Mouse (Mus musculus) hindbrain, embryonic 10.5 days (tissue): Measurements from ENCODE around the gene Nos1. TPM values are rescaled to one million over a fixed set of nuclear protein-coding genes. Genes with fewer than 3 reads are reported as not detected.
A peak's percentile ranks its signal among the peaks of the same experiment; 100 is the strongest.

Experiments
- DNase-seq: peaks from one replicate; pipeline ENCODE4 v3.0.0-alpha.2; 2017; ENCODE audit warnings: low spot score
- H3K27ac ChIP-seq: fragments of 300-500 bp; sonication (generic); 2 replicates; pipeline ENCODE4 v1.5.1; 2016; ENCODE audit warnings: mild to moderate bottlenecking, moderate library complexity
- H3K27me3 ChIP-seq: fragments of 300-500 bp; sonication (generic); 2 replicates; pipeline ENCODE4 v1.6.1; 2016; ENCODE audit warnings: mild to moderate bottlenecking; ENCODE audit not compliant: poor library complexity, insufficient read depth, severe bottlenecking
- H3K36me3 ChIP-seq: fragments of 300-500 bp; sonication (generic); 2 replicates; pipeline ENCODE4 v1.6.1; 2016; ENCODE audit warnings: mild to moderate bottlenecking, moderate library complexity
- H3K4me1 ChIP-seq: fragments of 300-500 bp; sonication (generic); replicated peaks from 2 replicates; pipeline ENCODE4 v1.6.1; 2016; ENCODE audit warnings: mild to moderate bottlenecking
- H3K4me3 ChIP-seq: fragments of 300-500 bp; sonication (generic); 2 replicates; pipeline ENCODE4 v1.5.1; 2016; ENCODE audit warnings: mild to moderate bottlenecking, moderate library complexity
- H3K9me3 ChIP-seq: fragments of 300-500 bp; sonication (generic); 2 replicates; pipeline ENCODE4 v1.6.1; 2016; ENCODE audit warnings: mild to moderate bottlenecking, moderate library complexity
- WGBS: fragments of 180-500 bp; shearing (Covaris S2); methylation state at CpG from one replicate; pipeline ENCODE4 v1.1.7; 2016; 5-methylcytosine and 5-hydroxymethylcytosine counted together
- polyA plus RNA-seq: library from polyadenylated mRNA; unstranded; fragments of >200 nt; fragmentation: Nextera tagmentation; extraction: Ambion mirVana; gene quantifications from 2 replicates; pipeline ENCODE4 v1.2.1, GENCODE M21; 2016

Nos1 gene
- polyA plus RNA-seq: 0.33 and 0.45 TPM in 2 replicates

GRCm38 (mm10) chr5:117780681-117781080, at the start of gene Nos1:
TSS of gene Nos1 (plus strand) at chr5:117781032.
- peak; percentile 35 for DNase-seq
- WGBS: 24% methylated on average over 10 of the region's 10 CpGs
- Histone ChIP-seq H3K4me3 (no peak within 1 kb of the TSS), H3K36me3 (no peaks in the 10 kb centered on the region), H3K27me3 (no peaks in the 10 kb centered on the region), H3K9me3 (no peaks in the 10 kb centered on the region), H3K4me1 (peaks cover 13% of the 10 kb centered on the region), H3K27ac (peak within 1 kb of the TSS; percentile 80)

DNA sequence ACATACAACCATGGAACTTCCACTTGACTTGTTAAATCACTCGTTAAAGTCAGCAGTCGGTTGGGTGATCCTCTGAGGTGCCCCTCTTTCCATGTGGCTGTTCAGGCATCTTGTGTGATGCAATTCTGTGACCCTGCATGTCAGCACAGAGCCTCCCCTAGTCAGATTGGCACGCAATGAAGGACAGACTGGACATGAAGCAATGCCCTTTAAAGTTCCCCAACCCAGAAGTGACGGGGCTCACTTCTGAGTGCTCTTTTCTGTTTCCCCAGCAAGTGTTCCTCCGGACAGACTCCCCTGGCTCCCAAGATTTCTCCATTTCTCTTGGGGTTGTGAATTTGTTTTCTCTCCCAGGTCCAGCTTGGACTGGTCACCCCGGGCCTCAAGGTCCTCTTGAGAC, 49.5 kb upstream of the Nos1 start:
- Histone ChIP-seq H3K9me3 (no peaks in the 10 kb centered on the region), H3K4me1 (peaks cover 15% of the 10 kb centered on the region), H3K36me3 (no peaks in the 10 kb centered on the region), H3K27ac (peak overlapping the region; percentile 56), H3K4me3 (no peak overlapping the region), H3K27me3 (no peaks in the 10 kb centered on the region)
- WGBS: 50% methylated on average over 6 of the region's 6 CpGs
- DNase-seq: no peak

DNA sequence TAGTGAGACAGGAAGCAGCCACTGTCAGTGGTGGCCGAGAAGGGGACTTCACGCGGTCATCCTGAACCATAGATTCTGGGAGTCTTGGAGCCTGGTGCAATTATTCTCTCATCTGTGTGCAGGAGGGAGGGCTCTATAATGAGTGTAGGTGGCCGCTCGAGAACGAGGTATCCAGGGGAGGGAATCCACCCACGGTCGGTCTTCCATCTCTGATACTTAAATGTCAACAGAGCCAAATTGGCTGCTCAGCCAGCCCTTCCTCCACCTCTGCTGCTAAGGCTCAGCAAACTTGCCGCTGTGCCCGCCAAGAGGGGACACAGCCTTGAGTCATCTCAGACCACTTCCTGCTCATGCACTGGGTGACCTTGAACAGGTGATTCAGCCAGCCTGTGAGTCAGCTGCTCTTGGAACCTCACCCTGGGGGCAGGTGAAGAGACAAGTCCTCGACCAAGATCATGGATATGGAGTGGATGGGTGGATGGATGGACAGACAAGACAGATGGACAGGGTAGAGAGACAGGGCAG, 36.1 kb upstream of the Nos1 start:
- no peak overlapping the region for H3K27ac ChIP-seq
- WGBS: 83% methylated on average over 11 of the region's 11 CpGs
- no peaks in the 10 kb centered on the region for H3K27me3 ChIP-seq
- H3K4me1 ChIP-seq: peaks cover 23% of the 10 kb centered on the region
- H3K4me3 ChIP-seq: no peak overlapping the region
- no peaks in the 10 kb centered on the region for H3K36me3 ChIP-seq
- no peaks in the 10 kb centered on the region for H3K9me3 ChIP-seq
- DNase-seq: no peak

DNA sequence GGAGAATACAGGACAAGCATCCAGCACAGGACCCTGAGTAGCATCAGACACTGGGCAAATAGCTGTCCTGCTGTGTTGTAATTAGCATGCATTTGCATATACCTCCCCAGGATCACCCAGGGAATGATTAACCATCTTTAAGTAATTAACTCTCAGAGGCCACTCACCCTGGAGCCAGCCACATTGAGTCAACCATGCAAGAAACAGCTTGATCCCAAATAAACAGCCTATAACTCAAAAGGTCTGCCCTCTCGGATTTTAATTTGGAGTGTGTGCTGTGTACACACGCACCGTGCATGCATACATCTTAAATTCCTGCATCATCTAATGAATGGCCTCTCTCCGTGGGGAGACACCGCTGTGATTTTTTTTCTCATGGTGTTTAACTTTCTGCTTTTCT, 31.5 kb upstream of the Nos1 start:
- Histone ChIP-seq H3K27me3 (no peaks in the 10 kb centered on the region), H3K36me3 (no peaks in the 10 kb centered on the region), H3K4me3 (no peak overlapping the region), H3K9me3 (no peaks in the 10 kb centered on the region), H3K27ac (no peak overlapping the region), H3K4me1 (peaks cover 20% of the 10 kb centered on the region)
- DNase-seq: no peak
- WGBS: 34% methylated on average over 5 of the region's 5 CpGs

DNA sequence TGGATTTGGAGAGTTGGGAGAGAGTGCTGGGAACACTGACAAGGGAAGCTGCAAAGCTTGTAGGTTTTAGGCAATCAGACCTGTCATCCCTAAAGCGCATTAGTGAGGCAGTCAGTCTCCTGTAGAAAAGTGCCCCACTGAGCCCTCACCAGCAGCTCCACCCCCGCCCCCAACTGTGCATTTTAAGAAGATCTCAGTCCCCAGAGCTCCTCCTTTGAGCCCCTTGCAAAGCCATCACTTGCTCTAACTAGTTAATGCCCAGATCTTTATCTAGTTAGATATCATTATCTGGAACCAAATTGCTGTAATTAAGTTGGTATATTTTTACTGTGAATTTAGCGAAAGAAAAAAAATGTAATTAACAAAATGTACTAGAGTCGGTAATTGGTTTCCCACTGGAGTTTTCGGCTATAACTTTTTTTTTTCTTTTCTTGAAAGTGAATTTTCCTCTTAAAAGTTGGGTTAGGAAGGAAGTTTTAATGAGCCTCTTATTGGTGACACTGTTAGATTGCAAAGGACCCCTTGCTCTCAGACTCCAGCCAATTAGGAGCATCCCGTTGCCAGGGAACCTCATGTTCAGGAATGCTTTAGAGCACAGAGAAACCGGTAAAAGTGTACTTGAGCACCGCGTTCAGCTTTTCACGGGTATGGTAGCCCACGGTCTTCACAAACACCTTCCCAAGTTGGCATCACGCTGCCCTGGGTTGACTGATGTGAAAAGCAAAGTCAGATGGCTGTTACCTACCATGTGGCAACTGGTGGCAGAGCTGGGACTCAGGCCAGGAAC, 22.9 kb upstream of the Nos1 start:
- 29% methylated on average over 12 of the region's 12 CpGs for WGBS
- DNase-seq: no peak
- Histone ChIP-seq H3K36me3 (peaks cover 5% of the 10 kb centered on the region; the same call in 1 of the 2 replicates), H3K27ac (no peak overlapping the region), H3K9me3 (peaks cover 5% of the 10 kb centered on the region), H3K4me1 (peaks cover 13% of the 10 kb centered on the region), H3K4me3 (no peak overlapping the region), H3K27me3 (peaks cover 3% of the 10 kb centered on the region; the same call in 1 of the 2 replicates)

DNA sequence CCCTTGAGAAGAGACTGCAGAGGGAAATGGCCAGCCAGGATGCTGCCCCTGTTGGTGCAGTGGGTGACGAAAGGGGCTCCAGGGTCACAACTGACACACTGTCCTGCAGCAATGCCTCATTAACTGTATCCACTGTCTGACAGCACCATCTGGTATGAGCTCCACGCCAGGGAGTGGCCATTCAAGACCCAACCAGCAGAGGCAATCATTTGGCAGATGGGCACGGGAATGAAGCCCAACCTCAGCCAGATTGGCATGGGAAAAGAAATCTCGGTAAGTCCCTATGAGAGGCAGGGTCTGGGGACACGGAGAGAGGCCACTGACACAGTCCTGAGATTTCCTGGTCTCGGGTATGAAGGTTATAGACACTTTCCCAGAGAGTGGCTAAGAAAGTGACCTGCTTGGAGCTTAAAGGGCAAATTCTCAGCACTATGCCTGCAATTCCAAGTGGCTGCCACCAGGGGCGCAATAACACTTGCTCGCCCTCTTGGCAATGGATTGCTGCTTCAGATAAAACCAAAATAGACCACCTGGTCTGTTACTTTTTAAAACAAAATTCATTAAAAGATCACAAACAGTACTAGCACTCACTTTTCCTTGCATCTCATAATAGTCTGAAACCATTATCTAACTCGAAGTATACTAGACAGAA, 19.5 kb upstream of the Nos1 start:
- Histone ChIP-seq H3K27ac (no peak overlapping the region), H3K36me3 (peaks cover 5% of the 10 kb centered on the region; the same call in 1 of the 2 replicates), H3K27me3 (peaks cover 3% of the 10 kb centered on the region; the same call in 1 of the 2 replicates), H3K4me1 (peaks cover 14% of the 10 kb centered on the region), H3K9me3 (peaks cover 5% of the 10 kb centered on the region), H3K4me3 (no peak overlapping the region)
- no peak for DNase-seq
- 72% methylated on average over 9 of the region's 9 CpGs for WGBS

DNA sequence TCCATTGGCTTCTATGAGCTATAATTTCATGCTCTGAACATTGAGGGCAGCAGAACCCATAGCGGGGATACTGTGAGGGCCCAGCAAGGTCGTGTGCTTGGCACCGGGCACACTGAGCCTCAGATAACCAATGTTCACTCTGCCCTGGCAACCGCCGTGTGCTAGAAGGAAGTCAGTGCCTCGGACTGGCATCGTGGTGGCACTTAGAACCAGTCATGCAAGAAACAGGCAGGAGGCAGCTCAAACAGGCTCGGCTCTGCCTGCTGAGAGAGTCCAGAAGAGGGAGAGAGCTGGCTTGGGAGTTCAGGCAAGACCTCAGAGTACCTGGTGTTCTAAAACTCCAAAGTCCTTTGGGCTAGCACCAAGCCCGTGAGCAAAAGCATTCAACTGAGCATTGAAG, 16.3 kb upstream of the Nos1 start:
- peaks cover 8% of the 10 kb centered on the region; the same call in 1 of the 2 replicates for H3K4me1 ChIP-seq
- H3K36me3 ChIP-seq: peaks cover 5% of the 10 kb centered on the region; the same call in 1 of the 2 replicates
- H3K27me3 ChIP-seq: no peaks in the 10 kb centered on the region
- H3K4me3 ChIP-seq: no peak overlapping the region
- DNase-seq: no peak
- 87% methylated on average over 9 of the region's 9 CpGs for WGBS
- peaks cover 5% of the 10 kb centered on the region for H3K9me3 ChIP-seq
- no peak overlapping the region for H3K27ac ChIP-seq

- DNase-seq: no peak
- 73% methylated on average over 11 of the region's 11 CpGs for WGBS
- Histone ChIP-seq H3K27ac (no peak overlapping the region), H3K4me3 (no peak overlapping the region), H3K4me1 (peaks cover 13% of the 10 kb centered on the region), H3K36me3 (no peaks in the 10 kb centered on the region), H3K27me3 (no peaks in the 10 kb centered on the region), H3K9me3 (no peaks in the 10 kb centered on the region)
These were observed 1.7 kb upstream of the Nos1 start for GRCm38 (mm10) chr5:117779175-117779574.

DNA sequence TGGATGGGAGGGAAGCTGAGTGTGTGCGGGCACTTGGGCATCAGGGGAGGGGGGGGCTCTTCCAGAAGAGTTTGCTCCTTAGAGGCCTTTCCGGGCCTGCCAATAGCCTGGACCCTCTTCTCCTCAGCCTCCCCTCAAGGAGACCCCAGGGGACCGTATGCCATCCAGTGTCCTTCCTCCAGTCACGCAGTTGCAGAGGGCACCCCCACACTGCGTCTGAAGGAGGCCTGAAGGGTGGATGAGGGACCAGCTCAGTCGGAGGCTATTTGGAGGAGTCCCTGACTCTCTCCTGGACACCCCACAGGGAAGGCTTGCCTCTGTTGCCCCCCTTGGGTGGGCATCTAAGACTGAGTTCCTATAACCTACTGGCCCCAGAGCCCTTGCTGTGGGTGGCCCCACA, 346 bp downstream of the Nos1 start:
- peak overlapping the region; percentile 80 for H3K27ac ChIP-seq
- H3K4me1 ChIP-seq: peaks cover 13% of the 10 kb centered on the region
- no peaks in the 10 kb centered on the region for H3K9me3 ChIP-seq
- DNase-seq: no peak
- no peaks in the 10 kb centered on the region for H3K36me3 ChIP-seq
- H3K27me3 ChIP-seq: no peaks in the 10 kb centered on the region
- no peak overlapping the region for H3K4me3 ChIP-seq
- 55% methylated on average over 6 of the region's 6 CpGs for WGBS

GRCm38 (mm10) chr5:117790071-117790470, 9.2 kb downstream of the Nos1 start:
- DNase-seq: no peak
- Histone ChIP-seq H3K4me3 (no peak overlapping the region), H3K27ac (no peak overlapping the region), H3K36me3 (no peaks in the 10 kb centered on the region), H3K4me1 (peaks cover 7% of the 10 kb centered on the region; the same call in 1 of the 2 replicates), H3K27me3 (no peaks in the 10 kb centered on the region), H3K9me3 (0 out of 2 replicates have a peak, but pooled peaks cover 2% of the 10 kb centered on the region)
- 75% methylated on average over 6 of the region's 6 CpGs for WGBS

GRCm38 (mm10) chr5:117791875-117792274, 11.0 kb downstream of the Nos1 start:
- Histone ChIP-seq H3K27me3 (no peaks in the 10 kb centered on the region), H3K4me3 (no peak overlapping the region), H3K36me3 (no peaks in the 10 kb centered on the region), H3K9me3 (0 out of 2 replicates have a peak, but pooled peaks cover 2% of the 10 kb centered on the region), H3K27ac (no peak overlapping the region), H3K4me1 (peaks cover 7% of the 10 kb centered on the region; the same call in 1 of the 2 replicates)
- DNase-seq: no peak
- WGBS: 65% methylated on average over 14 of the region's 14 CpGs

GRCm38 (mm10) chr5:117800849-117801248, 20.0 kb downstream of the Nos1 start:
- Histone ChIP-seq H3K27ac (no peak overlapping the region), H3K4me3 (no peak overlapping the region), H3K4me1 (peaks cover 9% of the 10 kb centered on the region), H3K9me3 (no peaks in the 10 kb centered on the region), H3K27me3 (0 out of 2 replicates have a peak, but pooled peaks cover 6% of the 10 kb centered on the region), H3K36me3 (no peaks in the 10 kb centered on the region)
- WGBS: 85% methylated on average over 9 of the region's 9 CpGs
- DNase-seq: no peak

- H3K4me1 ChIP-seq: peaks cover 9% of the 10 kb centered on the region
These were observed 21.3 kb downstream of the Nos1 start for GRCm38 (mm10) chr5:117802071-117802521.

More at GRCm38 (mm10) chr5:117802071-117802521, 21.3 kb downstream of the Nos1 start:
- Histone ChIP-seq H3K36me3 (no peaks in the 10 kb centered on the region), H3K27ac (no peak overlapping the region), H3K4me3 (no peak overlapping the region), H3K27me3 (0 out of 2 replicates have a peak, but pooled peaks cover 6% of the 10 kb centered on the region), H3K9me3 (no peaks in the 10 kb centered on the region)
- no peak for DNase-seq
- WGBS: 86% methylated on average over 11 of the region's 11 CpGs
